Mouse (Mus musculus): ENCODE measurements around the gene Ahnak2. TPM values are rescaled to one million over a fixed set of nuclear protein-coding genes. Genes with fewer than 3 reads are reported as not detected.
A peak's percentile ranks its signal among the peaks of the same experiment; 100 is the strongest.

The Ahnak2 gene
- polyA plus RNA-seq, 1 experiment: 1.7 TPM

DNA sequence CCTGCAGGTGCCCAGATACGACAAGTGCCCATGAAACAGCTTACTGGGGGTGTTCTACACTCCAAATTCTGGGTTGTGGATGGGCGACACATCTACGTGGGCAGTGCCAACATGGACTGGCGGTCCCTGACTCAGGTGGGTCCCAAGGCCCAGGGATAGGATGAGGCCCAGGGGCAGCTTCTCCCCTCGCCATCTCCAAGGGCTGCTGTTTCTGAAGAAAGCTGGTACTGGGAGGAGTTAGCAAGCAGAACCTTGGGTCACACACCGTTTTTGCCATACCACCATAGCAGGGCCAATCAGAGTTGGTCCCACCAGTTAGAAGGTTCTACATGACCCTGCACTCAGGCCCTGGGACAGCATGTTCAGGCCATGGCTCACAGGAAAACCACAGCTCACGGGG, 37.5 kb downstream of the Ahnak2 start:
- H3K4me3 ChIP-seq (ENCODE audit: insufficient read depth, low read length): no peak overlapping the region
- no peak for TF ChIP-seq CTCF (IDR thresholded peaks at IDR 0.05; ENCODE audit: extremely low read depth, insufficient read depth, low read length)
- no peak for TF ChIP-seq POLR2A (IDR thresholded peaks at IDR 0.05; ENCODE audit: extremely low read depth, insufficient read depth, low read length)
- no peak overlapping the region for H3K27ac ChIP-seq (ENCODE audit: insufficient read depth, low read length)
- no peaks in the 10 kb centered on the region for H3K4me1 ChIP-seq (ENCODE audit: control insufficient read depth, insufficient read depth, low read length)

DNA sequence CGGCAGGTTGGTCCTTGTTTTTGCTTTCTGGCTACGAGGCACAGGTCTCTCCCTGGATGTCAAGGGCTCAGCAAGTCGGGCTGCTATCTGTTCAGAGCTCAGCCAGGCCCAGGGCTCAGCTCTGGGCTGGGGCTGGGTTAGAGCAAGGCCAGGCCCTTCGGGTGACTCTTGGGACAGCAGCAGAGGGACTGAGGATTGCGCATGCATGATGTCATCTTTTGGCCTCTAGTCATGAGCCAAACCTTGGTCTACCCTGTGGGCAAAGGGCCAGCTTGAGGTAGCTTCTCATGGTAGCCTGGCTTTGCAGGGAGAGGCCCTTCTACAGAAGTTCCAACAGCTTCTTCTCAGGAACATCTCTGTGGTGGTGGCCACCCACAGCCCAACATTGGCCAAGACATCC, 38.3 kb downstream of the Ahnak2 start:
- H3K4me3 ChIP-seq (ENCODE audit: insufficient read depth, low read length): no peak overlapping the region
- H3K27ac ChIP-seq (ENCODE audit: insufficient read depth, low read length): no peak overlapping the region
- TF ChIP-seq POLR2A (IDR thresholded peaks at IDR 0.05; ENCODE audit: extremely low read depth, insufficient read depth, low read length): no peak
- TF ChIP-seq CTCF (IDR thresholded peaks at IDR 0.05; ENCODE audit: extremely low read depth, insufficient read depth, low read length): no peak
- H3K4me1 ChIP-seq (ENCODE audit: control insufficient read depth, insufficient read depth, low read length): no peaks in the 10 kb centered on the region

DNA sequence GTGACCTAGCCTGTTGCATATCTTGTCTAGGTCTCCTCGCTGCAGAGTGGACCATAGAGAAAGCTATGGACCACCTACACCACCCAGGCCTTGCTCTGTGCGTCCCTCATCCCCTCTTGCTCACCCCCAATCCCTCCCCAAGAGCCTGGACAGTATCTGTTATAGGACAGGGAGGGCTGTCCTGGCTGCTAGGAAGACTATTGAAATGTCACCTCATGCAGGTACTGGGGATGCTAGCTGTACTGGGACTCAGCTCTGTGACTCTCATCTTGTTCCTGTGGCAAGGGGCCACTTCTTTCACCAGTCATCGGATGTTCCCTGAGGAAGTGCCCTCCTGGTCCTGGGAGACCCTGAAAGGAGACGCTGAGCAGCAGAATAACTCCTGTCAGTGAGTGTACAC, 39.3 kb downstream of the Ahnak2 start:
- TF ChIP-seq CTCF (IDR thresholded peaks at IDR 0.05; ENCODE audit: extremely low read depth, insufficient read depth, low read length): no peak
- TF ChIP-seq POLR2A (IDR thresholded peaks at IDR 0.05; ENCODE audit: extremely low read depth, insufficient read depth, low read length): no peak
- Histone ChIP-seq H3K4me3 (ENCODE audit: insufficient read depth, low read length) (no peak overlapping the region), H3K27ac (ENCODE audit: insufficient read depth, low read length) (no peak overlapping the region), H3K4me1 (ENCODE audit: control insufficient read depth, insufficient read depth, low read length) (no peaks in the 10 kb centered on the region)

DNA sequence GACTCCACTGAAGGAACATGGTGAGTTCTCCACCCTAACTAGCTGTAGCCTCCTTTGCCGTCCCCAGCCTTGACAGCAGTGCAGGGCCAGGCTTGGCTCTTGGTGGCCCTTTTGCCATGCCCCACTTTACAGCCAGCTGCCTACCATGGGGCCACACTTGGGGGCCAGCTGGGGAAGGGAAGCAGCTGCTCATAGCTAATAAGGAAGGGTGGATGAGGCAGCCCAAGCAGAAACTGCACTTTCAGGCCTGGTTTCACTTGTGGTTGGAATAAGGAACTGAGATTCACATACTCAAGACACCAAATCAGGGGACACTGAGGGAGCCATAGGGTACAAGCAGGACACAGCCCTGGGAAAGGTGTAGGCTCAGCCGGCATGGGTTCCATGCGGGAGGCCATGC, 40.4 kb downstream of the Ahnak2 start:
- Histone ChIP-seq H3K27ac (ENCODE audit: insufficient read depth, low read length) (no peak overlapping the region), H3K4me3 (ENCODE audit: insufficient read depth, low read length) (no peak overlapping the region), H3K4me1 (ENCODE audit: control insufficient read depth, insufficient read depth, low read length) (no peaks in the 10 kb centered on the region)
- no peak for TF ChIP-seq CTCF (IDR thresholded peaks at IDR 0.05; ENCODE audit: extremely low read depth, insufficient read depth, low read length)
- no peak for TF ChIP-seq POLR2A (IDR thresholded peaks at IDR 0.05; ENCODE audit: extremely low read depth, insufficient read depth, low read length)

DNA sequence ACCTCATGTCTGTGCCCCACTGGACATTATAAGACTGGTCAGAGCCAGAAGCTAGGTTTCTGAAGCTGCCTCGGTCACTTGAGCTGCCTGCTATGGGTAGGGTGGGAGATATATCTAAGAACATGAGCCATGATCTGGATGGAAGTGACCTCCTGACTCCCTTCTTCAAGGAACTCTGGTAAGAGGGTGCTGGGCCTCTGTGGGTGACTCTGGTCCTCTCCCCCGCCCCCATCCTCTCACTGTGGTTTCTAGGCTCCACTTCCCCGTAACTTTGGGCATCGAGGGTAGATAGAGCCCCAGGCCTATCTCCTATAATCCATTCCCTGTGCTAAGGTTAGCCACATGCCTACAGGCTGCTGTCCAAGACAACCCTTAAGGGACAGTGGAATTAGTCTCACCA, 41.0 kb downstream of the Ahnak2 start:
- Histone ChIP-seq H3K4me1 (ENCODE audit: control insufficient read depth, insufficient read depth, low read length) (no peaks in the 10 kb centered on the region), H3K27ac (ENCODE audit: insufficient read depth, low read length) (no peak overlapping the region), H3K4me3 (ENCODE audit: insufficient read depth, low read length) (no peak overlapping the region)
- TF ChIP-seq POLR2A (IDR thresholded peaks at IDR 0.05; ENCODE audit: extremely low read depth, insufficient read depth, low read length): no peak
- no peak for TF ChIP-seq CTCF (IDR thresholded peaks at IDR 0.05; ENCODE audit: extremely low read depth, insufficient read depth, low read length)

DNA sequence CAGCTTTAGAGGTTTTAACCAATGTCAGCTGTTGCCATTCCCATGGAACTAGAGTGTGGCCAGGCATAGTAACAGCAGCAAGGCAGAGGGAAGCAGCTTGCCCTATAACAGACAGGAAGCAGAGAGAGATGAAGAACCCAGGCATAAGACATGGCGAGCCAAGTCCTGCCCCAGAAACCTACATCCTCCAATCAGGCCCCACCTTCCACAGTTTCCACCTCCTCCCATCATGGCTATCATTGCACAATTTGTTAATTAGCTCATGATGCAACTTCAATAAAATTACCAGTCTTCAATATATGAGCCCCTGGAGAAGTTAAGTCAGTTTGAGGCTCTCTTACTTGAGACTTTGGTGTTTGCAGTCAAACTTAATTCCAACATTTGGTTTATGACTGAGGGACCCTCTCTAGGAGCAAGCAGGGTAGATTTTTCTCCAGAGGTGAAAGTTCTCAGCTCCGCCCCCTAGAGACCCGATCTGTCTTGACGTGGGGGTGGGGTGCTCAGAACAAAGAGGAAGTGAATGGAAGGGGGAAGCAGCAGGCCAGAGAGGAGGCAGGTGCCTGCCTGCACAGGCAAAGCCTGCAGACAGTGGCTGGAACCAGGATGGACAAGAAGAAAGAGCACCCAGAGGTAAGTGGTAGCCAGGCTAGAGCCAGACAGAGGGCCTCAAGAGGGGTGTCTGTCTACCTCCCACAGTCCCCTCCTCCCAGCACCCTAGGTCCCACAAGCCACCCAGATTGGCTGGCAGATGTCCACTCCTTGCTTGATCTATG, 42.1 kb downstream of the Ahnak2 start, which contains the start of gene Pld4:
Gene Pld4, plus strand, starts transcription at position 502 of the 773 bp plus-strand sequence.
- Histone ChIP-seq H3K27ac (ENCODE audit: insufficient read depth, low read length) (no peak within 1 kb of the TSS), H3K4me3 (ENCODE audit: insufficient read depth, low read length) (no peak within 1 kb of the TSS), H3K4me1 (ENCODE audit: control insufficient read depth, insufficient read depth, low read length) (no peaks in the 10 kb centered on the region)
- TF ChIP-seq POLR2A (IDR thresholded peaks at IDR 0.05; ENCODE audit: extremely low read depth, insufficient read depth, low read length) (0 out of 2 replicates have a peak, but pooled peaks have one; percentile 9), CTCF (IDR thresholded peaks at IDR 0.05; ENCODE audit: extremely low read depth, insufficient read depth, low read length) (no peak)

DNA sequence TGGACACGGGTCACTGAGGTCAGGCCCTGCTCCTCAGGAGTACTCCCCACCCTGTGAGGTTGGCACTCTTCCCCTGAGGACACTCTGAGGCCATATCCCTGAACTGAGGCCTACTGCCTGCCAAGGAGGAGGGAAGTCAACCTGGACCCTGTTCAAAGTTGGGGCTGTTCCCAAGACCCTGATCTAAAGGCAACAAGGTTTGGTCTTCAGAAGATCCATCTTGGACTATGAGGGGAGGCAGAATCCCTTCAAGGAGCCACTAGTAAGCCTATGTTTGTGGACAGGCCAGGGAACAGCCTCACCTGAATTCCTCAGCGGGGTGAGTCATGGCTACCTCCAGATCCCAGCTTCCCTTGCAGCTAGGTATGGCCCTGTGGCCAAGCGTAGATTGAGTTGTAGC, 43.0 kb downstream of the Ahnak2 start:
- no peak for TF ChIP-seq CTCF (IDR thresholded peaks at IDR 0.05; ENCODE audit: extremely low read depth, insufficient read depth, low read length)
- no peak for TF ChIP-seq POLR2A (IDR thresholded peaks at IDR 0.05; ENCODE audit: extremely low read depth, insufficient read depth, low read length)
- no peak overlapping the region for H3K4me3 ChIP-seq (ENCODE audit: insufficient read depth, low read length)
- H3K27ac ChIP-seq (ENCODE audit: insufficient read depth, low read length): no peak overlapping the region
- H3K4me1 ChIP-seq (ENCODE audit: control insufficient read depth, insufficient read depth, low read length): no peaks in the 10 kb centered on the region

DNA sequence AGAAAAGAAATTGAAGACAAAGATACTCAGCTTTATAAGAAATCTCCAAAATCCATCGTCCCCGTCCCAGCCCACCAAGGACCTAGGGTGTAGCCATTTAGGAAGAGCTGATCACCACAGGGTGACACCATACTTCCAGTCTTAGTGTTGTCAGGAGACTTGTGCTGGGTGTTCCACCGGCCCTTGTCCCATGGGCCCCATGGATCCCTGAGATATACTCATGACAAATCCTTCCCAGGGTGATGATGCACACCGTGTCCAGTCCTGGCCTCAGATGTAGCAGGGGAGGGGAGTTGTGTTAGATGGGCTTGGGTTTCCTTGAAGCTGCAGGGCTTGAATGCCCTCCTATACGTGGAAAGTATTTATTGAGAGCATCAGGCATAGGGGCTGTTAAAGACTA, 44.6 kb downstream of the Ahnak2 start:
- H3K4me1 ChIP-seq (ENCODE audit: control insufficient read depth, insufficient read depth, low read length): no peaks in the 10 kb centered on the region
- H3K27ac ChIP-seq (ENCODE audit: insufficient read depth, low read length): no peak overlapping the region
- no peak for TF ChIP-seq POLR2A (IDR thresholded peaks at IDR 0.05; ENCODE audit: extremely low read depth, insufficient read depth, low read length)
- TF ChIP-seq CTCF (IDR thresholded peaks at IDR 0.05; ENCODE audit: extremely low read depth, insufficient read depth, low read length): no peak
- H3K4me3 ChIP-seq (ENCODE audit: insufficient read depth, low read length): no peak overlapping the region

DNA sequence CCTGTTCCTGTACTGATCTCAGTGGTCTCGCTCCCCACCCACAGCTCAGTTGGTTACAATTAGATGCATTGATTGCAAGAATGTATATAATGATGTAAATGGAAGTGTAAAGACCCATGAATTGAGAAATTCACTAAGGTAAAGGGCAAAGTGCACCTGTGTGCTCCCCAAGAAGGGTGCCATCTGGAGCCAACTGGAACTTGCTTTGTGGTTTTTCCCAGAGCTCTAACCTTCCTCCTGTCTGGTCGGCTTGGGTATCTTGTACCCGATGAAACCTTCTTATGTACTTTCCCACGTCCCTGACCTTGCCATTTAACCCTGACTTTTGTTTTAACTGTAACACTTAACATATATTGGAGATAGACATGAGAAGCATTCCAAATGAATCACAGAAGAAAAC, 46.6 kb downstream of the Ahnak2 start:
- Histone ChIP-seq H3K4me3 (ENCODE audit: insufficient read depth, low read length) (no peak overlapping the region), H3K27ac (ENCODE audit: insufficient read depth, low read length) (no peak overlapping the region), H3K4me1 (ENCODE audit: control insufficient read depth, insufficient read depth, low read length) (no peaks in the 10 kb centered on the region)
- no peak for TF ChIP-seq POLR2A (IDR thresholded peaks at IDR 0.05; ENCODE audit: extremely low read depth, insufficient read depth, low read length)
- TF ChIP-seq CTCF (IDR thresholded peaks at IDR 0.05; ENCODE audit: extremely low read depth, insufficient read depth, low read length): no peak

DNA sequence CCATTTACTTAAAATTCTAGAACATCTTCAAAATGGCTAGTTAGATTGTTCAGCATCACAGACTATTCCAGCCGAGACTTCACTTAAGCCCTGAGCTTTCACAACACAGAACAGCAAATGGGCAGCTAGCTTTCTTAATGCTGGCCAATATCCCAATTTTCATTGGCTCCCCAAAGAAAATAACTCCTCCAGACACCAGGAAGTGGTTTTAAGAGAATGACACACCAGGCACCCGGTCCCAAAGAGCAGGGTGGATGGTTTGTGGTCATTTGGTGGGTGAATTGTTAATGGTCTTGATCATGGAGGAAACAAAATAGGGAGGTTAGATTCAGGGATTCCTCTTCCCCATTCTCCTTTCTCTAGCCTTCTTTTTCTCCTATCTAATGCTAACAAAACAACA, 50.1 kb downstream of the Ahnak2 start:
- TF ChIP-seq CTCF (IDR thresholded peaks at IDR 0.05; ENCODE audit: extremely low read depth, insufficient read depth, low read length) (no peak), POLR2A (IDR thresholded peaks at IDR 0.05; ENCODE audit: extremely low read depth, insufficient read depth, low read length) (no peak)
- Histone ChIP-seq H3K27ac (ENCODE audit: insufficient read depth, low read length) (no peak overlapping the region), H3K4me1 (ENCODE audit: control insufficient read depth, insufficient read depth, low read length) (no peaks in the 10 kb centered on the region), H3K4me3 (ENCODE audit: insufficient read depth, low read length) (no peak overlapping the region)

Measured in cortical plate, adult 2 months (tissue).